Mouse (Mus musculus) gastrocnemius, postnatal 25 days (tissue): ENCODE measurements around the gene Lrp10. TPM values are rescaled to one million over a fixed set of nuclear protein-coding genes. Genes with fewer than 3 reads are reported as not detected.

ENCODE experiments used
- DNase-seq: peaks from one replicate; pipeline ENCODE4 v3.0.0; 2022
- long read RNA-seq, 2 experiments: library from polyadenylated mRNA; stranded (forward); transcript quantifications; one replicate each; pipeline ENCODE4 v2.0.0; 2021
- total RNA-seq, 2 experiments: library from RNA; stranded (reverse); gene quantifications; 1 replicate in 1 of 2; 2 replicates in 1 of 2; pipeline ENCODE4 v1.2.3; 2021

The Lrp10 gene
- 10 to 100 TPM; 26.8 to 38.9 TPM for total RNA-seq
- long read RNA-seq, experiment 1, full-length matches to known transcripts = 17 of 32 reads
- long read RNA-seq, experiment 1, partial matches to known transcripts = 13 of 32 reads
- long read RNA-seq, experiment 1, other reads (novel, unspliced or antisense) = 2 of 32 reads
- long read RNA-seq, experiment 2, full-length matches to known transcripts = 27 of 40 reads
- long read RNA-seq, experiment 2, partial matches to known transcripts = 10 of 40 reads
- long read RNA-seq, experiment 2, other reads (novel, unspliced or antisense) = 3 of 40 reads

DNA sequence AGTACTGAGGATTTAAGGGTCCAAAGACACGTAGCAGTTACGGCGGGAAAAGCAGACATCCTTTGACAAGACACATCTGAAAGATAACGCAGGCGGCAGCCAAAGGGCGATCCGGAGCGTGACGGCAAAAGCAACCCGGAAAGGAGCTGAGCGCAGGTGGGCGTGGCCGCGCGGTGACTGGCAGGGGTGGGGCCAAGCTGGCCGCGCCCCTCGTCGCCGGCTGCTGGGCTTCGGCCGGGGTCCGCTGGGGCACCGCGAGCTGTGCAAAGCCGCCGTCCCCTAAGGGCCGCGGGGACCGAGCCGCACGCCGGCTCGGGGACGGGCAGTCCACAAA, at the start of gene Lrp10:
Gene Lrp10 (plus strand): TSS at position 179 of the 334 bp plus-strand sequence.
- DNase-seq = peak; percentile 88

- DNase-seq = no peak
Measured at GRCm38 (mm10) chr14:54415241-54416020, 48.5 kb upstream of the Lrp10 start.

DNA sequence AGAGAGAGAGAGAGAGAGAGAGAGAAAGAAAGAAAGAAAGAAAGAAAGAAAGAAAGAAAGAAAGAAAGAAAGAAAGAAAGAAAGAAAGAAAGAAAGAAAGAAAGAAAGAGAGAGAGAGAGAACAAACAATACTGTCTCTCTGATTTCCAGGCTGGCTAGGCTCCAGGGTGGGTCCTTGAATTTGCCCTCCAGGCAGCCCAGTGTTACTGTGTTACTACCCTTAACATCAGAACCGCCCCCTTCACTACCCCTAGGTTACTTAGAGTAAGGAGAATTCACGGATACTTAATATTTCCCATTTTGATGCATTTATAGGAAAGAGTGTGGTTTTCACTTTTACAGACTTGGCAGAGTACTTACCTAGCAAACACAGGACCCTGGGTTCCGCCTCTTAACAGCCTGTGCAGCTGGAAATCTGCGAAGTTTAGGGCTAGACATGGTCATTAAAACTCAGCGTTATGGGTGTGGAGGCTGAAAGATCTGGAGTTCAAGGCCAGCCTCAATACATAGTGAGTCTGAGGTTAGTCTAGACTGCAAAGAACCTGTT, 47.6 kb upstream of the Lrp10 start:
- DNase-seq = no peak

DNA sequence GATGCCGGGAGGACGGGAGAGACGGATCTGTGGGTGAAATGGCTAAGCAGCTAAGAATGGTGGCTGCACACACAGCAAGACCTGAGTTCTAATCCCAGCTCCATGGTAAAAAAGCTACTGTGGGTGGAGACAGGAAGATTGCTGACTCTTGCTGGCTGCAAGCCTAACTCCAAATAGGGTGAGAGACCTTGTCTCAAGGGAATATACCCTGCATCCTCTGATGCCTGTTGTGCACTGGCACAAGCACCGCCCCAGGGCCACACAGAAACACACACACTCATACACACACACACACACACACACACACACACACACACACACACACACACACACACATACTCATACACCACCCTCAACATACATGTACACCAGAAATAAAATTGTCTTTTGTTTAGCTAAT, 47.1 kb upstream of the Lrp10 start:
- no peak for DNase-seq

- no peak for DNase-seq
Measured at GRCm38 (mm10) chr14:54417623-54418081, 46.3 kb upstream of the Lrp10 start, which contains the start of gene Slc7a7. Gene Slc7a7, minus strand, starts transcription at chr14:54417780.

- no peak for DNase-seq
Measured at GRCm38 (mm10) chr14:54421014-54421413, 42.9 kb upstream of the Lrp10 start.

- DNase-seq = no peak
Measured at GRCm38 (mm10) chr14:54423406-54423805, 40.5 kb upstream of the Lrp10 start.

GRCm38 (mm10) chr14:54424634-54425033, 39.3 kb upstream of the Lrp10 start:
- DNase-seq = no peak

GRCm38 (mm10) chr14:54425540-54425939, 38.4 kb upstream of the Lrp10 start:
- DNase-seq = no peak

GRCm38 (mm10) chr14:54426003-54426688, 37.8 kb upstream of the Lrp10 start:
- no peak for DNase-seq

- peak; percentile 89 for DNase-seq
Measured at GRCm38 (mm10) chr14:54426689-54427398, 37.1 kb upstream of the Lrp10 start, which contains the start of gene Mrpl52. Gene Mrpl52, plus strand, starts transcription at chr14:54426909.

GRCm38 (mm10) chr14:54427696-54428095, 36.2 kb upstream of the Lrp10 start:
- DNase-seq = no peak

DNA sequence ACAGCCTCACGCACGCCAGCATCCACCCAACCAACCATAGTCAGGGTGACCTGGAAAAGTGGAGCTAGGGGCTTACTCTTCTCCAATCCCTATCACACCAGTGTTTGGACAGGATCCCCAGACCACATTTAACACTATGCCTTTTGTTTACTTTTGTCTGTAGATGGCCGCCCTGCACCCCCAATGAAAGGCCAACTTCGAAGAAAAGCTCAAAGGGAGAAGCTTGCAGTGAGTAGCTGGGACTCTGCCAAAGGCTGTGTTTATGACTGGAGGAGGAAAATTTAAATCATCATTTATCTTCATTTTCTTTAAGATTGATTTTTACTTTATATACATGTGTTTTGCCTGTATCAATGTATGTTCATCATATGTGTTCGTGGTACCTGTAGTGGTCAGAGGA, 35.5 kb upstream of the Lrp10 start:
- DNase-seq = no peak

DNA sequence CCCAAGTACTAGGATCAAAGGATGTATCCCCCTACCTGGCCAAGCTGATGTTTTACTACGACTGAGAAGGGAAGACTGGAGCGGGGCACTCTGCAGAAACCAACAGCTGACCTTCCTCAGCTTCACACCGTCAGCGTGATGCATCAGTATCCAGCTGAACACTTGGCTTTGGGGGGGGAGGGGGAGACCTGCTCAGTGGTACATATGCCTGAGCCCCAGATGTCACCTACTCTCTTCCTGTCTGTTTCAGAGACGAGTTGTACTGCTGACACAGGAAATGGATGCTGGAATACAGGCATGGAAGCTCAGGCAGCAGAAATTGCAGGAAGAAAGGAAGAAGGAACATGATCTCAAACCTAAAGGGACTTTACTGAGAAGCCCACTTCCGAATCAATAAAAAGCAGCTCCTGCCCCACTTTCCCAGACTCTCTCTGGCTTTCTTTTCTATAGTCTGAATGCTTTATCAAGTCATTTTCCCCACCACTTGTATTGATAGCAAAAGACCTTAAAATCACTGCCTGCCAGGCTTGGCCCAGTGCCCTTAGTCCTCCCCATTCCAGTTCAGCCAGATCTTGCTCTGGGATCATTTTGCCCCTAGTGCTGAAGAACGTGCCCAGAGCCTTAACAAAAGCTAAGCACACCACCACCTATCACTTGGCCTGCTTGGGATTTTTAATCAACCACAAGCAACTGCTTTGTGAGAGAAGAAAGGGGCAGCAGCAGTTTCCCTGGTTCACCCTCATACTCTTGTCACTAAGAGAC, 34.4 kb upstream of the Lrp10 start:
- no peak for DNase-seq

GRCm38 (mm10) chr14:54430406-54431145, 33.4 kb upstream of the Lrp10 start:
- no peak for DNase-seq

- DNase-seq = peak; percentile 78
Measured at GRCm38 (mm10) chr14:54431334-54432077, 32.4 kb upstream of the Lrp10 start, which contains the start of gene Mmp14. Gene Mmp14, plus strand, starts transcription at chr14:54431612.

GRCm38 (mm10) chr14:54432078-54432836, 31.7 kb upstream of the Lrp10 start:
- no peak for DNase-seq
